Mouse (Mus musculus) yolk sac, embryonic 10.5 days (tissue): ENCODE data around the gene Tenm3.

Experiments used
- DNase-seq: peaks from one replicate; pipeline ENCODE4 v3.0.0-alpha.2; 2017; ENCODE audit warnings: low spot score

Tenm3 gene

DNA sequence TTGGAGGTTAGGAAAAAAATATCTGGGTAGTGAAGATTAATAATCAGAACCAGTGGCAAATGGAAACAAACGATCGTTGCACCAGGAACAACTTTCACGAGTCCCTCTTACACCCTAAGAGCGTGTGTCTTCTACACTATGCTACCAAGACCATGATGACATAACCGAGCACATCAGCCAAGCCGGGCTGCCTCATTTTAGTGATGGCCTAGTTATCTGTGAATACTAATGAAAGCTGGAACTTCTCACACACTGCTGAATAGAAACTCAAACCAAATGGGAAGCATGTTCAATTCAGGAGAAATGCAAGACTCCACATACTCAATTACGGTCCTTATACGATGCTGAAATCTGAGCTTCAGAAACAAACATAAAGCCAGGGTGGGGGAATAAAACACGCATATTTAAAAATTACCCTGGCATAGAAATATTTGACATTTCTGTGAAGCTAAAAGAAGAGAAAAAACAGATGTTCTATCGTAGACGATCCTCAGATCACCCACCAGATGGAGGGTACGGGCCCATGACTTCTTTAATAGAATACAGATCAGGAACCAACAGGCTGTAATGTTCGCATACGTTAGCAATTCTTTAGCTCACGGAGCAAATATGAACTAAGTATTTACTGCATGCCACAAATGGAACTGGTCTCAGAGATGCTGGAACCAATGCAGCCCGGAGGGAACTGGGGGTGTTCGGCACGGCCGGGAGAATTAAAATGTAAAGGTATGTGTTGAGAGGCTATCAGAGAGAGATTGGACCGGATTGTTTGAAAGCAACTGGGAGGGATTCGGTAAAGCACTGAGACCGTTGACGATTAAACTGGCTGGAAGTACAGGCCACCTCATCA, 393.1 kb downstream of the Tenm3 start:
- no peak for DNase-seq

GRCm38 (mm10) chr8:48449625-48450024, 394.1 kb downstream of the Tenm3 start:
- DNase-seq, result peak; percentile 34

- no peak for DNase-seq
Observed at GRCm38 (mm10) chr8:48445690-48446089, 398.1 kb downstream of the Tenm3 start.

DNA sequence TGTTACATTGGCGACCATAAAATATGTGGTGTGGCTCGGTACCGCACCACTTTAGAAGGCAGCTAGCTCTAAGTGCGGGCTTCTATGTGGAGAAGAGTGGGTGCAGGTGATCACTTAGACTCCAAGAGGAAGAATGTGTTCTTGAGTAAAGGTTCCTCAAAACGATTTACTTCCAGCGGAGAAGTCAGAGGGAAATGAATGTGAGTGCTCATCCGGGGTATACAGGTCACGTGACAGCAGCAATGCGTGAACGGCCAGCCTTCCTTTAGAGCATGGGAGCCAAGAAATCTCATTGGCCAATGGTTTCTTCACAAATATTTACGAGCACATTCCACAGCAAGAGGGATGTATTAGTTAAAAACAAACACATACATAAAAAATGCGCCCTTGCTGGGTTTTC, 404.3 kb downstream of the Tenm3 start:
- DNase-seq, result no peak

DNA sequence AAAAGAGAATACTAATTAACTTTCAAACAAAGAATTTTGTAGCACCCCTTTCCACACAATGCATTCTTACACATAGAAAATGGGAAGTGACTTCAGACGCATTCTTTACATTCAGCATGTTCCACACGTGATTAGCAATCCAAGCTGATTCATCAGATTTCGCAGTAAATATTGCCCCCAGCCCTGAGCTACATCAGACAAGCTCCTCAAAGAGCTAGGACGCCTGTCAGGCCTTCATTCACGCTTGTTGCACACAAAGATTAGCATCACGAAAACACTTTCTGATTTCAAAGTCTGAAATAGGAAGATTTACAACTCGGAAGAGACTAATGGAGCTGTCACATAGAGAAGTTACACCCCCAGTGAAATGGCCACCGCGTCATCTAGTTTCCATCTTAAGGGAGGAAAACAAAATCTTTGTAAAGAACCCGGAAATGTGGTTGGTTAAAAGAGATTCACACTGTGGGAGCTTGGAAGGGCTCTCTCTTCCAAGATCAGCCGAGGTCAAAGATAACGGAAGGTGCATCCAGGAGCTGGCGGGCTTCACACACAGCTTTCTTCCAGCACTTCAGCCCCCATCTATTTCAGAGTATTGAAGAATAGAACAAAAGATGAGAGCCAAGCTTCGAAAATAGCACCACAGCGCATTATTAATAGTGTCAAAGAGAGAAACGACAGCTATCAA, 406.1 kb downstream of the Tenm3 start:
- no peak for DNase-seq

GRCm38 (mm10) chr8:48425101-48425500, 418.6 kb downstream of the Tenm3 start:
- DNase-seq, result no peak

DNA sequence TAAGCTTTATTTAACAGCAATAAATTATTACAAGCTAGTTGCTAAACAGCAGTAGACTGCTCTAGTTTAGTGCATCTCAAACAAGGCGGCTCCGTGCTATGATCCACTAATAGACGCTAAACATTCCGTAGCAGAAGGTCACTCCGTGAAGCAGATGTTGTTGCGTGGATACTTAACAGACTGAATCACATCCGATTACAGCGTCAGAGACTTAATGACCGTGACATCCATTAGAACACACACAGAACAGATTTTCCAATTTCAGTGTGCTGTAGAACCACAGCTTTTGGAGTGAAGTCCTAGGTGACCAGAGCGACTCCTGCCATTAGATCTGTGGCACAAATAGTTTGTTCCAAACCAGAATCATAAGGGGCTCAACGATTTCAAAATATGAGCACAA, 426.0 kb downstream of the Tenm3 start:
- no peak for DNase-seq

- no peak for DNase-seq
Observed at GRCm38 (mm10) chr8:48410916-48411315, 432.8 kb downstream of the Tenm3 start.

DNA sequence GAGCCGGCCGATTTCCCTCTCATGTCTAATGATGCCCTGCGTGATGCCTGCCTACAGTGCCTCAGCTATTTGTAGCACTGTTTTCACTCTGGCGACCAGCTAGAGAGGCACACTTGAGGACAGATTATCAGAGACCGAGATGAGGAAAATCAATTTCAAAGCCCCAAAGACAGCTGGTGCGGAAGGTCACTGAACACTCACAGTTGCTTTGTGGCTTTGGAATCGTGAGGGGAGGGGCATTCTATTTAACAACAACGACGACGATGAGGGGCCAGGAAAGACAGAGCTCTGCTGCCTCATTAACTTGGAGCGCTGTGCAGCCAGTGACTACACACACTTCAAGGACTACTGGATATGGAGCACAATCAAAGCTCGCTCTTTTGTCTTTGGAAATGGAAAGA, 443.2 kb downstream of the Tenm3 start:
- no peak for DNase-seq

DNA sequence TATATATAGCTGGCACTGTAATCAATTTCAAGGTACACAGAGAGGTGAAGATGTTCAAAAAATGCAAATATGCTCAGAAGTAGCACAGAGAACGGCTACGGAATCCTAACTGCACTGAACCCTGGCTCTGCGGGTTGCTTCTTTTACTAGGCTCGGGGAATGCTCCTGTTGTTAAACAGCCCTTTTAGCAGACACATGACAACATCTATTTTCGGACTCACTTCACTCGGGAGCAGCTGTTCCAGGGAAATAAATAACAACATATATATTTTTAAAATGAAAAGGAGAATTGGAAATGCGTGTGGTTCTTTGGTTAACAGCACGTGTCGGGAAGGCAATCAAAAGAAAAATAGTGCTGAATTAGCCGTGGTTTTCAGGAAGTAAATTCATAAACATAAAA, 457.9 kb downstream of the Tenm3 start:
- no peak for DNase-seq

- no peak for DNase-seq
Observed at GRCm38 (mm10) chr8:48380035-48380434, 463.7 kb downstream of the Tenm3 start.

DNA sequence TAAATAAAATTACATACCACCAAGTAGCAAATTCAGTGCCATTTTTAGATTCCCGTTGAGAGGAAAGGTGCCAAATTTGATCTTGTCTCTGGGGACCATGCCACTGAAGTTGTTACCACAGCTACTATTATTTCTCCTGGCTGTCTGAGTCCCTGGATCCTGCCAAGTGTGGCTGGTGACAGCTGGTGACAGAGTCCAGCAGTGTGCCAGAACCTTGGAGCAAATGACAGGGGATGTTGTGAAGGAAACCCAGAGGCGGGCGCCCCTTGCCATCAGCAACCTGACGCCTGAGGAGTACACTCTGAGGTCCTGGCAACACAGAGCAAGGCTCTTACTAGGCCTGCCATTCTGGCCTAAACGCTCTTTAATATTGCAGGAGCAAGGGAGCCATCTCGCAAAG, 467.0 kb downstream of the Tenm3 start:
- DNase-seq, result no peak

GRCm38 (mm10) chr8:48375183-48375582, 468.6 kb downstream of the Tenm3 start:
- DNase-seq, result no peak

- no peak for DNase-seq
Observed at GRCm38 (mm10) chr8:48373404-48373803, 470.3 kb downstream of the Tenm3 start.

GRCm38 (mm10) chr8:48367164-48367563, 476.6 kb downstream of the Tenm3 start:
- DNase-seq, result no peak

- DNase-seq, result no peak
Observed at GRCm38 (mm10) chr8:48356849-48357248, 486.9 kb downstream of the Tenm3 start.

GRCm38 (mm10) chr8:48353458-48353857, 490.3 kb downstream of the Tenm3 start:
- DNase-seq, result no peak

DNA sequence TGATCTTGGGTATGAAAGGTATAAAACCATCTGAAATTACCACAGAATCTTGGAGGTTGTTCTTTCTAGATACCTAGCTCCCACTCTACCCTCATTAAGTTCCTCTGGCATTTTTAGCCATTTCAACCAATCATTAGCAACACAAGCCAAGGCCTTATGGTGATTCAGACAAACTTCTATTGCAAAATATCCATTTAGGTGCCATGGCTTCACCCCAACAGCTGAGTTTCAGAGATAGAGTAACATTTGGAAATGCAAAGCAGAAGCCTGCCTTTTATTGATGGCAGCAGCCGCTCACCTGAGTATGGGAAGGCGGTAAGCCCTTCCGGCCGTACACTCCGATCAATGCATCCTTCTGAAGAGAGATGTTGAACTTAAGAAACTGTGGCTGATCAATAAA, 494.9 kb downstream of the Tenm3 start:
- DNase-seq, result no peak

DNA sequence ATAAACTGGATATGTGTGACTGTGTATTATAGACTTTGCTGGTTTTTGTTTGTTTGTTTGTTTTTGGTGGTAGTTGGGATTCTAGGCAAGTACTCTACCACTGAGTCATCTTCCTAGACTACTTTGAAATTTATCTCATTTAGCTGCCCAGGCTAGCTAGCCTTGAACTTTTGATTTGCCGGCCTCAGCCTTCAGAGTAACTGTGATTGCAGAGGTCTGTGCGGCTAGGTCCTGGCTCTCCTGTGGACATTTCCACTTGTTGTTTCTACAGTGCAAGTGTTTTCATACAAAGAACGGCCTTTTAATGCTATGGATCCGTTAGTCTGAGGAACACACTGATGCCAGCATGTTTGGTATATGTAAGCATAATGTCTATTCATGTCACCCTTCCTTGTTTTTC, 495.4 kb downstream of the Tenm3 start:
- no peak for DNase-seq

DNA sequence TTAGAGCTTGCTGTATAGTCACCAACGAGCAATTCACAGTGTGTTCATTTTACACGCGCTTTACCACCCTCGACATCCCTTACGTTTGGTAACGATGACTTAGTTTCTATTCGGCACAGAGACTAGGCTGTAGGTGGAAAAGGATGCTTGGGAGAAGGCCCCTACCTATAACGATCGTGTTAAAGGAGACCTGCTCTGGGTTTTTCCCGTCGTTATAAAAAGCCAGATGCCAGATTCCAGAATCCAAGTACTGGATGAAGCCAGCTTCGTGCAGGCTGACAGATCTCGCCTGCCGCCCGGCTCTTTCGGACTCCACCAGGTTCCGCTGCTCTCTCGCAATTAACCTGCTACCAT, 500.7 kb downstream of the Tenm3 start:
- DNase-seq, result no peak

- DNase-seq, result no peak
Observed at GRCm38 (mm10) chr8:48342321-48343066, 501.3 kb downstream of the Tenm3 start.

GRCm38 (mm10) chr8:48341692-48342091, 502.1 kb downstream of the Tenm3 start:
- DNase-seq, result no peak

- no peak for DNase-seq
Observed at GRCm38 (mm10) chr8:48341276-48341675, 502.5 kb downstream of the Tenm3 start.
